Mouse (Mus musculus): Measurements from ENCODE around the gene Alox15. TPM values are rescaled to one million over a fixed set of nuclear protein-coding genes. Genes with fewer than 3 reads are reported as not detected.
A peak's percentile ranks its signal among the peaks of the same experiment; 100 is the strongest.
"Not testable (repeated sequence)": the region's sequence is repeated elsewhere in the genome, so short reads cannot be mapped to it uniquely, and the experiment has no call there.

The Alox15 gene
- polyA plus RNA-seq, 1 experiment from 2014 or later = not detected

DNA sequence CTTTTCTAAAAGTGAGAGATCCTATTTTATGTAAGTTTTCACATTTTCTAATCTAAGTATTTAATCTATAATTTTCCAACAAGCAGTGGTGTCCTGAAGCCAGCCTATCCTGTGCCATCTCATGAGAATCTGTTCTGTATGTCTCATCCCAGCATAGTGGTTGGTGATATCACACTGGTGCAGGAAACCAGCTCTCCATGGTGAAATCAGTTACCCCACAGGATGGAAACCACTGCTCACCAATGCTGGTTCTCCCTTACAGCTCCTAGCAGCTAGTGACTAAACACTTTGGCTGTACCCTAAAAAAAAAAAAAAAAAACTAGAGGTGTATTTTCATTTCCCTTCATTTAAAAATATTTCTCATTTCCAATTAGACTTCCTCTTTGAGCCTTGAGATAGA, 20.6 kb upstream of the Alox15 start:
- Histone ChIP-seq H3K9ac (ENCODE audit: low read length) (no peak overlapping the region), H3K36me3 (ENCODE audit: control insufficient read depth, insufficient read depth, low read length) (no peaks in the 10 kb centered on the region), H3K27ac (ENCODE audit: low read depth, low read length) (no peak overlapping the region), H3K9me3 (ENCODE audit: control insufficient read depth, low read length) (no peaks in the 10 kb centered on the region), H3K27me3 (ENCODE audit: control insufficient read depth, insufficient read depth, low read length) (no peaks in the 10 kb centered on the region), H3K4me3 (ENCODE audit: low read depth, low read length) (no peak overlapping the region), H3K4me1 (ENCODE audit: control insufficient read depth, insufficient read depth, low read length) (no peaks in the 10 kb centered on the region), H3K4me2 (ENCODE audit: low read depth) (no peak overlapping the region)
- ATAC-seq (ENCODE audit: insufficient read depth, low FRiP score, low TSS enrichment) = no peak
- DNase-seq (ENCODE audit: low spot score) = no peak

DNA sequence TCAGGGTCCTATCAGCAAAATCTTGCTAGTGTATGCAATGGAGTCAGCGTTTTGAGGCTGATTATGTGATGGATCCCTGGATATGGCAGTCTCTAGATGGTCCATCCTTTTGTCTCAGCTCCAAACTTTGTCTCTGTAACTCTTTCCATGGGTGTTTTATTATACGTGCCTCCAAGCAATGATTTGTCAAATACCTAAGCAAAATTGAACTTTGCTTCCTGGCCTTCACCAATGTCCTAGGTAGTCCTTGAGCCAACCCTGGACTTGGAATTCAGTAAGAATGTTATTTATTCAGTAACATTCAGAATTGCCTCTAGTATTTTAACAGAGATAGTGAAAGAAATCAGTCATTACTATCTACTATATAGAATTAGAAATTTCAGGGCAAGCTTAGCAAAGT, 16.8 kb upstream of the Alox15 start:
- WGBS = 71% methylated on average over 2 of the region's 2 CpGs
- not testable (repeated sequence) for H3K4me2 ChIP-seq (ENCODE audit: low read depth); H3K27ac ChIP-seq (ENCODE audit: low read depth, low read length); DNase-seq (ENCODE audit: low spot score); H3K27me3 ChIP-seq (ENCODE audit: control insufficient read depth, insufficient read depth, low read length); H3K9me3 ChIP-seq (ENCODE audit: control insufficient read depth, low read length); H3K4me1 ChIP-seq (ENCODE audit: control insufficient read depth, insufficient read depth, low read length); H3K36me3 ChIP-seq (ENCODE audit: control insufficient read depth, insufficient read depth, low read length); ATAC-seq (ENCODE audit: insufficient read depth, low FRiP score, low TSS enrichment); H3K4me3 ChIP-seq (ENCODE audit: low read depth, low read length); H3K9ac ChIP-seq (ENCODE audit: low read length)

DNA sequence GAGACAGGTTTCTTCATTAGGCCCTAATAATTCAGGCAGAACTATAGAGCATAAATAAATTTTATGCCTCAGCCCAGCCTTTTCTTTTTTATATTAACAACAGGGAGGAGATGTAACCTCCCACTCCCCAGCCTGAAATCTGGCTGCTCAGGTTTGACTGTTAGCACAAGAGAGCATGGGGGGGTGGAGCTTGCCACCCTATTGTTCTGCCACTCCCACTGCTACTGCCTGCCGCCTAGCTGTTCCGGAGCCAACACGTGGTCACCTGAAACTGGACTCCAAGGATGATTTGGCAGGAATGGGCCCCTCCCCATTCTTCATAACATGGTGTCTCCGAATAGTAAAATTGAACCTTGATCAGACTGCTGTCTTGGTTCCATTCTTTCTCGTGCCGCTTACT, 15.9 kb upstream of the Alox15 start:
- not testable (repeated sequence) for H3K9ac ChIP-seq (ENCODE audit: low read length)

DNA sequence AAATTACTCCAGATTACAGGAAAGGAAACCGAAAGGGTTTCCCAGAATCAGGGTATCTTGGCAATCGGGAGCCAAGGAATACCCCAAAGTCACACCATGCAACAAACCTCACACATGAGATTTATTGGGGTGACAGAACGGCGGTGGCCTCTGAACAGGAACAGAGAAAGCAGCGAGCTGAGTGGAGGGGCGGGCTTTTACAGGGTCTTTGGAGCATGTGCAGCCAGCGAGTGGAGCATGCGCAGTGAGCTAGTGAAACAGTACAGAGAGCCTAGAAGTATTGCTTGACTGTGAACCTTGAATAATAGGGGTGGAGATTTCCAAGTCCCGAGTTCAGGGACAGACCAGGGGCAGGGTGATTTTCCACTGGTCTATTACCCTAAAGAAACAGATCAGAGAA, 3.2 kb downstream of the Alox15 start:
- no peaks in the 10 kb centered on the region for H3K36me3 ChIP-seq (ENCODE audit: control insufficient read depth, insufficient read depth, low read length)
- WGBS = 84% methylated on average over 9 of the region's 9 CpGs
- H3K27me3 ChIP-seq (ENCODE audit: control insufficient read depth, insufficient read depth, low read length) = peaks cover 24% of the 10 kb centered on the region
- H3K4me1 ChIP-seq (ENCODE audit: control insufficient read depth, insufficient read depth, low read length) = peaks cover 3% of the 10 kb centered on the region; the same call in 1 of the 2 replicates
- ATAC-seq (ENCODE audit: insufficient read depth, low FRiP score, low TSS enrichment) = no peak
- H3K4me3 ChIP-seq (ENCODE audit: low read depth, low read length) = no peak overlapping the region
- no peak overlapping the region for H3K27ac ChIP-seq (ENCODE audit: low read depth, low read length)
- H3K9ac ChIP-seq (ENCODE audit: low read length) = no peak overlapping the region
- H3K9me3 ChIP-seq (ENCODE audit: control insufficient read depth, low read length) = no peaks in the 10 kb centered on the region
- no peak overlapping the region for H3K4me2 ChIP-seq (ENCODE audit: low read depth)
- no peak for DNase-seq (ENCODE audit: low spot score)

More for the DNA sequence above, 15.9 kb upstream of the Alox15 start:
- H3K4me1 ChIP-seq (ENCODE audit: control insufficient read depth, insufficient read depth, low read length); H3K4me2 ChIP-seq (ENCODE audit: low read depth); H3K4me3 ChIP-seq (ENCODE audit: low read depth, low read length); ATAC-seq (ENCODE audit: insufficient read depth, low FRiP score, low TSS enrichment); H3K27ac ChIP-seq (ENCODE audit: low read depth, low read length); H3K36me3 ChIP-seq (ENCODE audit: control insufficient read depth, insufficient read depth, low read length); H3K9me3 ChIP-seq (ENCODE audit: control insufficient read depth, low read length); H3K27me3 ChIP-seq (ENCODE audit: control insufficient read depth, insufficient read depth, low read length); DNase-seq (ENCODE audit: low spot score): not testable (repeated sequence)
- 80% methylated on average over 6 of the region's 6 CpGs for WGBS

GRCm38 (mm10) chr11:70347861-70348260, 4.0 kb downstream of the Alox15 start:
- H3K27me3 ChIP-seq (ENCODE audit: control insufficient read depth, insufficient read depth, low read length) = peaks cover 24% of the 10 kb centered on the region
- no peak overlapping the region for H3K27ac ChIP-seq (ENCODE audit: low read depth, low read length)
- no peak overlapping the region for H3K9ac ChIP-seq (ENCODE audit: low read length)
- 82% methylated on average over 10 of the region's 10 CpGs for WGBS
- no peaks in the 10 kb centered on the region for H3K9me3 ChIP-seq (ENCODE audit: control insufficient read depth, low read length)
- H3K36me3 ChIP-seq (ENCODE audit: control insufficient read depth, insufficient read depth, low read length) = no peaks in the 10 kb centered on the region
- ATAC-seq (ENCODE audit: insufficient read depth, low FRiP score, low TSS enrichment) (no peak), DNase-seq (ENCODE audit: low spot score) (no peak)
- no peak overlapping the region for H3K4me2 ChIP-seq (ENCODE audit: low read depth)
- H3K4me3 ChIP-seq (ENCODE audit: low read depth, low read length) = no peak overlapping the region
- H3K4me1 ChIP-seq (ENCODE audit: control insufficient read depth, insufficient read depth, low read length) = peaks cover 3% of the 10 kb centered on the region; the same call in 1 of the 2 replicates

DNA sequence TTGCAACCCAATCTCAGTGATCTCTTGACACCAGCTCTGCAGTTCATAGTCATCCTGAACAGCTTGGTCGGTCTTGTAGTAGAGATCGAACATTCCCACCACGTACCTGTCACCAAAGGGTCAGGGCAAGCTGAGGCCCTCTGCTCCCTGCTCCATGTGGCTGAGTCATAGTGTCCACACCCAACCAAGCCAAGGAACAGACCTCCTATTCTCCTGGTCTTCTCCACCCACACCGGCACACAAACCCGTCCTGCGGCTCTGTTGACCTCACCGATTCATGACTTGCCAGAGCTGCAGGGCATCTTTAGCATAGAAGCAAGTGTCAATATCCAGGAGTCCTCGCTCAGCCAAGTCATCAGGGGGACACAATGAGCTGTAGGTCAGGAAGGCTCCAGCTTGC, 6.3 kb downstream of the Alox15 start:
- H3K9me3 ChIP-seq (ENCODE audit: control insufficient read depth, low read length) = no peaks in the 10 kb centered on the region
- H3K36me3 ChIP-seq (ENCODE audit: control insufficient read depth, insufficient read depth, low read length) = no peaks in the 10 kb centered on the region
- 93% methylated on average over 8 of the region's 8 CpGs for WGBS
- ATAC-seq (ENCODE audit: insufficient read depth, low FRiP score, low TSS enrichment) (no peak), DNase-seq (ENCODE audit: low spot score) (no peak)
- no peak overlapping the region for H3K4me3 ChIP-seq (ENCODE audit: low read depth, low read length)
- no peak overlapping the region for H3K9ac ChIP-seq (ENCODE audit: low read length)
- H3K27ac ChIP-seq (ENCODE audit: low read depth, low read length) = no peak overlapping the region
- H3K4me1 ChIP-seq (ENCODE audit: control insufficient read depth, insufficient read depth, low read length) = no peaks in the 10 kb centered on the region
- no peak overlapping the region for H3K4me2 ChIP-seq (ENCODE audit: low read depth)
- H3K27me3 ChIP-seq (ENCODE audit: control insufficient read depth, insufficient read depth, low read length) = peaks cover 2% of the 10 kb centered on the region

DNA sequence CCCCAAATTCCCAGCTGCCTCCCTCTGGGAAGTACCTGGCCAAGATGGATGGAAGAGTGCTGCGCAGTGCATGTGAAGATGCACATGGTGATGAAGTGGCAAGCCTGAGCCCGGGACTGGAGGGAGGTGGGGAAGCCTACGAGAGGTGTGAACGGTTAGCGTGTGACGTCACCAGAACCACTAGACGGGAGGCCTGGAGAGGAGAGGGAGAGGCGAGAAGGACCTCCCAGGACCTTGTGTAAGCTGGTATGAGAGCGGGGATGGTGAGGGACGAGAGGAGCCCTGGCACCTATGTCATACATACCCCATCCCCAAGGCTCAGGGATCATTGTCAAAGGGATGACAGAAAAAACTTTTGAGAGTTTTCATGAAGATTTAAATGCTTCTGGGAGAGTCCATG, 6.8 kb downstream of the Alox15 start:
- Histone ChIP-seq H3K9me3 (ENCODE audit: control insufficient read depth, low read length) (no peaks in the 10 kb centered on the region), H3K36me3 (ENCODE audit: control insufficient read depth, insufficient read depth, low read length) (no peaks in the 10 kb centered on the region), H3K4me3 (ENCODE audit: low read depth, low read length) (no peak overlapping the region), H3K27me3 (ENCODE audit: control insufficient read depth, insufficient read depth, low read length) (no peaks in the 10 kb centered on the region), H3K9ac (ENCODE audit: low read length) (no peak overlapping the region), H3K4me2 (ENCODE audit: low read depth) (no peak overlapping the region), H3K4me1 (ENCODE audit: control insufficient read depth, insufficient read depth, low read length) (no peaks in the 10 kb centered on the region), H3K27ac (ENCODE audit: low read depth, low read length) (no peak overlapping the region)
- DNase-seq (ENCODE audit: low spot score) (no peak), ATAC-seq (ENCODE audit: insufficient read depth, low FRiP score, low TSS enrichment) (no peak)
- 78% methylated on average over 10 of the region's 10 CpGs for WGBS

DNA sequence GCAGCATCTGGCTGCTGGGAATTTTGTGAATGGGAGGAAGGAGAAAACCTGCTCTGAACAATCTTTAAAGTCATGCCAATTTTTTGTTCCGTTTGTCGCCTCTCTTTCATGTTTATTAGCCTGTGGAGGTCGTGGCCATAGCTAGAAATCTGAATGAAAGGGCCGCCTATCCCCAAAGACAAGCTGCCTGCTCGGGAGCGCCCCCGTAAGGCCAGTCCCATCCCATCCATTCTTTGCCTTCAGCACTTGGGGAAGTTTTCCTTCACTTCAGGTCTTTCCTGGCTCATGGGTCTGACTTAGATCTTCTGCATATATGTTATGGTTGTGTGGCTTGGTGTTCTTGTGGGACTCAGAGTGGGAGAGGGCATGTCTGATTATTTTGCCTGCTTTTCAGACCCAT, 12.3 kb downstream of the Alox15 start:
- Histone ChIP-seq H3K36me3 (ENCODE audit: control insufficient read depth, insufficient read depth, low read length) (no peaks in the 10 kb centered on the region), H3K9ac (ENCODE audit: low read length) (no peak overlapping the region), H3K4me3 (ENCODE audit: low read depth, low read length) (no peak overlapping the region), H3K9me3 (ENCODE audit: control insufficient read depth, low read length) (no peaks in the 10 kb centered on the region), H3K27me3 (ENCODE audit: control insufficient read depth, insufficient read depth, low read length) (no peaks in the 10 kb centered on the region), H3K27ac (ENCODE audit: low read depth, low read length) (no peak overlapping the region), H3K4me1 (ENCODE audit: control insufficient read depth, insufficient read depth, low read length) (no peaks in the 10 kb centered on the region), H3K4me2 (ENCODE audit: low read depth) (no peak overlapping the region)
- ATAC-seq (ENCODE audit: insufficient read depth, low FRiP score, low TSS enrichment) (no peak), DNase-seq (ENCODE audit: low spot score) (no peak)
- WGBS = 44% methylated on average over 7 of the region's 7 CpGs

- Histone ChIP-seq H3K4me3 (ENCODE audit: low read depth, low read length) (no peak overlapping the region), H3K27ac (ENCODE audit: low read depth, low read length) (no peak overlapping the region), H3K9me3 (ENCODE audit: control insufficient read depth, low read length) (no peaks in the 10 kb centered on the region), H3K9ac (ENCODE audit: low read length) (no peak overlapping the region), H3K4me1 (ENCODE audit: control insufficient read depth, insufficient read depth, low read length) (no peaks in the 10 kb centered on the region), H3K36me3 (ENCODE audit: control insufficient read depth, insufficient read depth, low read length) (no peaks in the 10 kb centered on the region), H3K27me3 (ENCODE audit: control insufficient read depth, insufficient read depth, low read length) (no peaks in the 10 kb centered on the region), H3K4me2 (ENCODE audit: low read depth) (no peak overlapping the region)
- DNase-seq (ENCODE audit: low spot score) (peak; percentile 63), ATAC-seq (ENCODE audit: insufficient read depth, low FRiP score, low TSS enrichment) (no peak)
- WGBS = 34% methylated on average over 4 of the region's 4 CpGs
Measured at GRCm38 (mm10) chr11:70334477-70334876, 17.4 kb downstream of the Alox15 start.
